Mouse (Mus musculus): ENCODE data around the gene Kcnq4.

Kcnq4 gene

GRCm38 (mm10) chr4:120721574-120721973, 26.8 kb downstream of the Kcnq4 start:
- no peak for DNase-seq

- DNase-seq = no peak
Measured at GRCm38 (mm10) chr4:120719152-120719551, 29.3 kb downstream of the Kcnq4 start.

GRCm38 (mm10) chr4:120717591-120717990, 30.8 kb downstream of the Kcnq4 start:
- DNase-seq = no peak

- DNase-seq = no peak
Measured at GRCm38 (mm10) chr4:120716765-120717164, 31.6 kb downstream of the Kcnq4 start.

GRCm38 (mm10) chr4:120716141-120716571, 32.3 kb downstream of the Kcnq4 start:
- DNase-seq = peak; percentile 58 to 83

GRCm38 (mm10) chr4:120713856-120714497, 34.4 kb downstream of the Kcnq4 start:
- DNase-seq = no peak

- no peak for DNase-seq
Measured at GRCm38 (mm10) chr4:120713021-120713420, 35.4 kb downstream of the Kcnq4 start.

- DNase-seq = peak; percentile 15 to 32
Measured at GRCm38 (mm10) chr4:120712236-120712635, 36.2 kb downstream of the Kcnq4 start.

- DNase-seq = no peak
Measured at GRCm38 (mm10) chr4:120702511-120702910, 45.9 kb downstream of the Kcnq4 start.

GRCm38 (mm10) chr4:120702056-120702455, 46.4 kb downstream of the Kcnq4 start:
- no peak for DNase-seq

GRCm38 (mm10) chr4:120701180-120701579, 47.2 kb downstream of the Kcnq4 start:
- DNase-seq = no peak

- DNase-seq = peak in 1 of 2 experiments; percentile 14
Measured at GRCm38 (mm10) chr4:120697799-120698484, 50.5 kb downstream of the Kcnq4 start.

GRCm38 (mm10) chr4:120697353-120697752, 51.1 kb downstream of the Kcnq4 start:
- no peak for DNase-seq

- peak; percentile 19 to 71 for DNase-seq
Measured at GRCm38 (mm10) chr4:120692717-120693116, 55.7 kb downstream of the Kcnq4 start.

- DNase-seq = no peak
Measured at GRCm38 (mm10) chr4:120689317-120689716, 59.1 kb downstream of the Kcnq4 start.

GRCm38 (mm10) chr4:120687282-120687681, 61.1 kb downstream of the Kcnq4 start:
- no peak for DNase-seq

- DNase-seq = no peak
Measured at GRCm38 (mm10) chr4:120683278-120683997, 65.0 kb downstream of the Kcnq4 start.

GRCm38 (mm10) chr4:120682168-120682567, 66.2 kb downstream of the Kcnq4 start:
- peak; percentile 55 to 80 for DNase-seq

GRCm38 (mm10) chr4:120680953-120681352, 67.5 kb downstream of the Kcnq4 start:
- peak; percentile 31 to 64 for DNase-seq

GRCm38 (mm10) chr4:120675640-120676039, 72.8 kb downstream of the Kcnq4 start:
- DNase-seq = no peak

GRCm38 (mm10) chr4:120674775-120675451, 73.5 kb downstream of the Kcnq4 start:
- DNase-seq = no peak

GRCm38 (mm10) chr4:120673606-120674005, 74.8 kb downstream of the Kcnq4 start:
- no peak for DNase-seq

- DNase-seq = no peak
Measured at GRCm38 (mm10) chr4:120671046-120671445, 77.4 kb downstream of the Kcnq4 start.

Data from kidney, postnatal 36 days (tissue).